Mouse (Mus musculus) liver, embryonic 15.5 days (tissue): ENCODE data around the gene Myom3. TPM values are rescaled to one million over a fixed set of nuclear protein-coding genes. Genes with fewer than 3 reads are reported as not detected.
A peak's percentile ranks its signal among the peaks of the same experiment; 100 is the strongest.

Experiments used
- ATAC-seq: fragments of 200-750 bp; cut with Nextera tagmentation; 2 replicates; pipeline ENCODE4 v1.8.0; 2017; ENCODE audit warnings: moderate number of reproducible peaks, mild to moderate bottlenecking, moderate library complexity; ENCODE audit not compliant: insufficient read depth
- H3K27ac ChIP-seq: fragments of 300-500 bp; sonication (generic); replicated peaks from 2 replicates; pipeline ENCODE4 v1.5.1; 2015; ENCODE audit warnings: mild to moderate bottlenecking, inconsistent platforms
- H3K27me3 ChIP-seq: fragments of 300-500 bp; sonication (generic); 2 replicates; pipeline ENCODE4 v1.6.1; 2015; ENCODE audit warnings: mild to moderate bottlenecking, inconsistent platforms
- H3K36me3 ChIP-seq: fragments of 300-500 bp; sonication (generic); replicated peaks from 2 replicates; pipeline ENCODE4 v1.6.1; 2015; ENCODE audit warnings: moderate library complexity, mild to moderate bottlenecking, inconsistent platforms
- H3K4me1 ChIP-seq: fragments of 300-500 bp; sonication (generic); replicated peaks from 2 replicates; pipeline ENCODE4 v1.6.1; 2015; ENCODE audit warnings: inconsistent platforms
- H3K4me2 ChIP-seq: fragments of 300-500 bp; sonication (generic); 2 replicates; pipeline ENCODE4 v1.6.1; 2015; ENCODE audit warnings: moderate library complexity, mild to moderate bottlenecking, inconsistent platforms
- H3K4me3 ChIP-seq: fragments of 300-500 bp; sonication (generic); replicated peaks from 2 replicates; pipeline ENCODE4 v1.5.1; 2015; ENCODE audit warnings: mild to moderate bottlenecking, inconsistent platforms
- H3K9ac ChIP-seq: fragments of 300-500 bp; sonication (generic); 2 replicates; pipeline ENCODE4 v1.6.1; 2015; ENCODE audit warnings: moderate library complexity, mild to moderate bottlenecking, inconsistent platforms
- H3K9me3 ChIP-seq: fragments of 300-500 bp; sonication (generic); replicated peaks from 2 replicates; pipeline ENCODE4 v1.6.1; 2016; ENCODE audit warnings: inconsistent platforms
- WGBS: fragments of 180-500 bp; shearing (Covaris S2); methylation state at CpG from one replicate; pipeline ENCODE4 v1.1.7; 2015; ENCODE audit warnings: mixed read lengths; ENCODE audit not compliant: insufficient replicate concordance; 5-methylcytosine and 5-hydroxymethylcytosine counted together
- polyA plus RNA-seq: library from polyadenylated mRNA; unstranded; fragments of >200 nt; fragmentation: Nextera tagmentation; extraction: Ambion mirVana; gene quantifications from 2 replicates; pipeline ENCODE4 v1.2.1, GENCODE M21; 2015

The Myom3 gene
- polyA plus RNA-seq, 1 experiment from 2014 or later = 0.63 TPM

DNA sequence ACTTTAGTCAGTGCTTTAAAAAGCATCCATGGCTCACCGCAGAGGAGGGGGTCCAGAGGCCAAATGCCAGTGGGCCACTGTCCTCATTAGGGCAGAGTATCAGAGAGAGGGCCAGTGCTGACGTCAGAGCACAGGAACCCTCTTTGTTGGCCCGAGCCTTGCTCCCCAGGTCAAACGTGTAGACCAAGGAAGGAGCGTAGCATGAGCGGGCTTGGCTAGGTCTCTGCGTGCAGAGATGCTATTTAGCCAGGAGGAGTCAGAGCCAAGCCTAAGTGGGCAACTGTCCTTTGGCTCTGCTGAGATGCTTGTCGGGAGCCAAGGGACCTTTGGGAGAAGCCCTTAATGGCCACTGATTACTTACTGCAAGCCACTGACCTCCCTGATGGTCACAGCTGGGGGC, 1.5 kb downstream of the Myom3 start:
- Histone ChIP-seq H3K4me2 (no peak overlapping the region), H3K9ac (no peak overlapping the region), H3K27ac (no peak overlapping the region), H3K9me3 (no peaks in the 10 kb centered on the region), H3K27me3 (peaks cover 29% of the 10 kb centered on the region), H3K4me3 (no peak overlapping the region), H3K4me1 (peaks cover 13% of the 10 kb centered on the region), H3K36me3 (no peaks in the 10 kb centered on the region)
- 72% methylated on average over 8 of the region's 8 CpGs for WGBS
- no peak for ATAC-seq

DNA sequence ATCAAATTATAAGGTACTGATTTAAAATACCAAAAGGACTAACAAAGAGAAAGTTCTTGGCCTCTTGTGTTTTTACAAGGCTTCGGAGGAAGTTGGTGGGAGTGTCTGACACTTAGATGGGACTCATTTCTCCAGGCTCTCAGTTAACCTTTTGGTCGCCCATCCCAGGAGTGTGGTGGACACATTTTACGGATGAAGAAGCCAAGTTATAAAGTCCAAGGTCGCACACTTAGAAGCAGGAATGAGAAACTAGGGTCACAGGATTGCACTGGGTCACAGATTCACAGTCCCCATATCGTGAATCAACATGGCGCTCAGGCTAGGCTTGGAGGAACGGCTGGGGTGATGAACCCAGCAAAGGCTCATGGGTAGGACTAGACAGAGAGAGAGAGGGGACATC, 2.1 kb downstream of the Myom3 start:
- WGBS = 64% methylated on average over 7 of the region's 7 CpGs
- Histone ChIP-seq H3K4me1 (peaks cover 13% of the 10 kb centered on the region), H3K27ac (no peak overlapping the region), H3K27me3 (peaks cover 29% of the 10 kb centered on the region), H3K4me2 (no peak overlapping the region), H3K9me3 (no peaks in the 10 kb centered on the region), H3K9ac (no peak overlapping the region), H3K4me3 (no peak overlapping the region), H3K36me3 (no peaks in the 10 kb centered on the region)
- no peak for ATAC-seq

GRCm38 (mm10) chr4:135762251-135762906, 2.9 kb downstream of the Myom3 start:
- Histone ChIP-seq H3K36me3 (no peaks in the 10 kb centered on the region), H3K4me2 (peak overlapping the region; percentile 63), H3K27me3 (peaks cover 29% of the 10 kb centered on the region), H3K27ac (no peak overlapping the region), H3K9ac (no peak overlapping the region), H3K4me3 (peak overlapping the region; percentile 35), H3K4me1 (peaks cover 13% of the 10 kb centered on the region), H3K9me3 (no peaks in the 10 kb centered on the region)
- ATAC-seq = peak; percentile 84
- 5% methylated on average over 18 of the region's 19 CpGs for WGBS

GRCm38 (mm10) chr4:135764700-135765099, 5.2 kb downstream of the Myom3 start:
- Histone ChIP-seq H3K27me3 (peaks cover 19% of the 10 kb centered on the region), H3K4me3 (no peak overlapping the region), H3K4me2 (no peak overlapping the region), H3K9me3 (no peaks in the 10 kb centered on the region), H3K36me3 (no peaks in the 10 kb centered on the region), H3K4me1 (peaks cover 13% of the 10 kb centered on the region), H3K9ac (no peak overlapping the region), H3K27ac (no peak overlapping the region)
- WGBS = 83% methylated on average over 13 of the region's 13 CpGs
- ATAC-seq = no peak

DNA sequence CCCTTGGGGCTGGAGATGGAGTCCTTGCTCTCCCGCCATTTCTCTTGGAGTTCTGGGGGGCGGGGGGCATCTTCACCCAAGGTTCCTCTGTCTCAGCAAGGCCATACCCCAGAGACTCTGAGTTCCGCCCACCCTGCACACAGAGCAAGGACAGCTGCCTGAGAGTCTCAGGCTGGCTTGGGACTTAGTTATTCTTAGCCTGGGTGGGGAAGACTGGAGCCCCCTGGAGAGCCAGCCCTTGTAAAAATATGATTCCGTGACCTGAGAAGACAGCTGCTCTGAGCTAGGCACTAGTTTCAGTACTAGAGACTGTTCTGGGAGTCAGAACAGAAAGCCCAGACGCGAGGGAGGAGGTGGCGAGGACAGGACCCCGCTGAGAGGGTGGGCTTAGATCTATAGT, 6.2 kb downstream of the Myom3 start:
- Histone ChIP-seq H3K4me1 (peaks cover 13% of the 10 kb centered on the region), H3K9ac (no peak overlapping the region), H3K27ac (no peak overlapping the region), H3K4me3 (no peak overlapping the region), H3K27me3 (peaks cover 15% of the 10 kb centered on the region), H3K4me2 (no peak overlapping the region), H3K36me3 (no peaks in the 10 kb centered on the region), H3K9me3 (no peaks in the 10 kb centered on the region)
- no peak for ATAC-seq
- WGBS = 55% methylated on average over 8 of the region's 8 CpGs

DNA sequence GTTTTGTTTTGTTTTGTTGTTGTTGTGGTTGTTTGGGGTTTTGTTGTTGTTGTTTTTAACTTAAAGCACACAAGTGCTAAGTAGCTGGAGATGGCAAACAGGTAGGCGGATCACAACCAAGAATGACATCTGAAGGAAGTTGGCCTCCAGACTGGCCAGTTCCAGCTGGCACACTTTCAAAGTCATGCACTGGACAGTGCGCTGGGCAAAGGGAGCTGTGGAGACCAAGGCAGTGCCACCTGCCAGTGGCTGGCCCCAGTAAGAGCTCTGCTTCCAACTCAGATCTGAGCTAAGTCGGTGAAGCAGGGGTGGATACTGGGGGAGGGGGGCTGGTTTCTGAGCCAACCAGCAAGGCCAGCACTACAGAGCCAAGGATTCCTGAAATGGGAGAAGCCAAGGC, 7.5 kb downstream of the Myom3 start:
- H3K4me3 ChIP-seq = no peak overlapping the region
- H3K9ac ChIP-seq = no peak overlapping the region
- H3K27me3 ChIP-seq = peaks cover 13% of the 10 kb centered on the region; the same call in 1 of the 2 replicates
- H3K4me2 ChIP-seq = no peak overlapping the region
- ATAC-seq = no peak
- peaks cover 8% of the 10 kb centered on the region for H3K4me1 ChIP-seq
- no peak overlapping the region for H3K27ac ChIP-seq
- no peaks in the 10 kb centered on the region for H3K36me3 ChIP-seq
- H3K9me3 ChIP-seq = no peaks in the 10 kb centered on the region
- 65% methylated on average over 3 of the region's 3 CpGs for WGBS

DNA sequence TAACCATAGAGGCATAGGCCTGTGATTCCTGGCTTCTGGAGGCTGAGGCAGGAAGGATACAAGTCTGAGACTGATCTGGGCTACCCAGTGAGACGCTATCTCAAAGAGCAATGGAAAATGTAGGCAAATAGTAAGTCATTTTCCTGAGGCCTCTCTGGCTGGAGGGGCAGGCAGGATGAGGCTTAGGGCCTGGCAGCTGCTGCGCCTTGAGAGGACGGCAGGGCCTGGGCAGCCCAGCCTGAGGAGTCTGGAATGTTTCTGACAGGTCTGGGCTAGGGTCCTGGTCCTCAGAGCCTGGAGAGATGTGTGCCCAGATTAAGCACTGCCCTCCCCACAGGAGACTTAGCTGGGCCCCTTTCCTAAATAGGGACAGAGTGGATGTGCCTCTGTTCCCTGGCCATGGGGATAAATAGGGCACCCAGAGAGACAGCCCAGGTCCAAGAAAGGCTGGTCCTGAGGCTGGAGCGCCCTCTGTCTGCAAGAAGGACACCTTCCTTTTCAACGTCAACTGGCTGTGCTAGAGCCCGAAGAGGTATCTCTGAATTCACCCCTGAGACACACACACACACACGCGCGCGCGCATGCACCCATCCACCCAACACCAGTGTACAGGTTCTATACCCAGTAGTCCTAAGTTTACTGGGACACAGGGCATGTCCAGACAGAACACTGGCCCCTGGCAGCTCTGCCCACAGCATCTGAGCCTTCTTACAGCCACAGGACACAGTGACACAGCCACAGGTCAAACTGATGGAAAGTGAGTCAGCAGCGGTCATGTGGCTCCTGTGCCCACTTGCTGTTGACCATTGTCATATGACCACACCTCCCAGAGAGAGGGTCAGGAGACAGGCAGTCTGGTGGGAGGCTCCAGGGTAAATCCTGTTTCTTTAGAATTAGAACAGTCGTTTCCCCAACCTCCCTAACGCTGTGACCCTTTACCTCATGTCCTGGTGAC, 9.3 kb downstream of the Myom3 start:
- Histone ChIP-seq H3K4me3 (no peak overlapping the region), H3K4me1 (no peaks in the 10 kb centered on the region), H3K27me3 (peaks cover 5% of the 10 kb centered on the region; the same call in 1 of the 2 replicates), H3K36me3 (no peaks in the 10 kb centered on the region), H3K9ac (no peak overlapping the region), H3K9me3 (no peaks in the 10 kb centered on the region), H3K4me2 (no peak overlapping the region), H3K27ac (no peak overlapping the region)
- WGBS = 55% methylated on average over 14 of the region's 14 CpGs
- no peak for ATAC-seq

DNA sequence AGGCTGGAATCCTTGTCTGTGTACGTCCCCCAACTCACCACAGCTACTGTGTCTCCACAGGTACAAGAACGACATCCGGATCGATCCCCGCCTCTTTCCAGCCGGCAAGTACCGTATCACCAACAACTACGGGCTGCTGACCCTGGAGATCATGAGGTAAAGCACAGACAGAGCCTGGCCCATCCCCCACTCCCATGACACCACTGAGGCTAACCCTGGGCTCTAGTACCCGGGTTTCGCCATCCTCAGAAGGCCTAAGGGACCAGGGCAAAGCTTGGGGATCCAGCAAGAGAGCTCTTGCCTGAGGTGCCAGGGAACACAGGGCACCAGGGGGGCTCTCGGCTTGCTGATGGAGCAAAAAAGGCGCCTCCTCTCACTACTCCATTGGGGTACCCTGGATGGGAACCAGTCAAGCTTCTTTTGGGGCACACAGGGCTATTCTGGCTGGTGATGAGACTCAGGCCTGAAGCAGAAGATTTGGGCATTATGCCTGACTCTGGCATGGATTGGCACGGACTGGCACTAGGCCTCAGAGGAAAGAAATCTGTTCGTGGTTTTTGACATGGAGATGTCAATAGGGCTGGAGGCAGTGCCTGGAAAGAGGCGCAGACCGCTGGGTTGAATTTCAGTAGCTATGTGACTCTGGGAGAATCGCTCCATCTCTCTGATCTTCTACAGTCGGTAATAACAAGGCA, 11.2 kb downstream of the Myom3 start:
- ATAC-seq = no peak
- H3K36me3 ChIP-seq = no peaks in the 10 kb centered on the region
- H3K4me2 ChIP-seq = no peak overlapping the region
- H3K27ac ChIP-seq = no peak overlapping the region
- no peaks in the 10 kb centered on the region for H3K9me3 ChIP-seq
- WGBS = 67% methylated on average over 18 of the region's 18 CpGs
- no peaks in the 10 kb centered on the region for H3K4me1 ChIP-seq
- H3K4me3 ChIP-seq = no peak overlapping the region
- no peak overlapping the region for H3K9ac ChIP-seq
- H3K27me3 ChIP-seq = peaks cover 16% of the 10 kb centered on the region; the same call in 1 of the 2 replicates

DNA sequence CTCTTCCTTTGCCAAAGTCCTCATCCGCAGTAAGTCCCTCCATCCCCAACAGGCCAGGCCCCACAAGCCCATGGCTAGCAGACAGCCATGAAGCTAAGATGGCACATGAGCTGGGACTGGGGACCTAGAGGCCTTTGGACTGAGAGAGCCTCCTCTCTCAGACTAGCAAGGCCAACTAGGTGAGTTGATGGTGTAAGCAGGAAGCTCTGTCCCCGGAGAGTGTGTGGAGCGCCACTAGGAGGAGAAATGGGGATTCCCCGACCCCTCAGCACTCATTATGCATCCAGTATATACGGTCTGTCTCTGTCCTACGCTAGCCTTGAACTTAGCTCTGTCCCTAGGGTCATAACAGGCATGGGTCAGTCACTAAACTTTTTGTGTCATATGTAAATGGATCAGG, 12.1 kb downstream of the Myom3 start:
- no peak for ATAC-seq
- 49% methylated on average over 6 of the region's 6 CpGs for WGBS
- H3K4me3 ChIP-seq = no peak overlapping the region
- H3K9me3 ChIP-seq = no peaks in the 10 kb centered on the region
- no peaks in the 10 kb centered on the region for H3K4me1 ChIP-seq
- H3K27me3 ChIP-seq = peaks cover 22% of the 10 kb centered on the region; the same call in 1 of the 2 replicates
- H3K27ac ChIP-seq = no peak overlapping the region
- H3K4me2 ChIP-seq = no peak overlapping the region
- H3K9ac ChIP-seq = no peak overlapping the region
- no peaks in the 10 kb centered on the region for H3K36me3 ChIP-seq

DNA sequence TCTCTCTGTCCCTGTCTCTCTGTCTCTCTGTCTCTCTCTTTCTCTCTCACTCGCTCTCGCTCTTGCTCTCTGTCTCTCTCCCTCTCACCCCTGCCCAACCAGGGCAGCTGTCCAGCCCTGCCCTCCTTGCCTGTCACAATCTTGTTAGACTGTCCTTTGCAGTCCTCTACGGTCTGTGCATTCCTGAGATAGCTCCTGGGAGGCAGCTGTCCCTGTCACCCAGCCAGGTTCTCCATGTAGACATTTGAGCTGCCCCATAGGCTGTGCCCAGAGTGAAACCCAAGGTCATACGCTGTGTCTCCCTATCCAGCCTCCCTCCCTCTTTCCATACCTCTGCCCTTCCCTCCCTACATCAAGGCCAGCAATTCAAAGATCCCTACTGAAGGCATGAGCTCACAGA, 13.2 kb downstream of the Myom3 start:
- Histone ChIP-seq H3K27me3 (peaks cover 22% of the 10 kb centered on the region; the same call in 1 of the 2 replicates), H3K4me2 (no peak overlapping the region), H3K36me3 (no peaks in the 10 kb centered on the region), H3K9ac (no peak overlapping the region), H3K9me3 (no peaks in the 10 kb centered on the region), H3K4me3 (no peak overlapping the region), H3K27ac (no peak overlapping the region), H3K4me1 (no peaks in the 10 kb centered on the region)
- WGBS = 58% methylated on average over 4 of the region's 4 CpGs
- no peak for ATAC-seq

- H3K4me1 ChIP-seq = no peaks in the 10 kb centered on the region
- H3K4me3 ChIP-seq = no peak overlapping the region
- H3K36me3 ChIP-seq = no peaks in the 10 kb centered on the region
- H3K27ac ChIP-seq = no peak overlapping the region
- H3K27me3 ChIP-seq = peaks cover 22% of the 10 kb centered on the region; the same call in 1 of the 2 replicates
- H3K9me3 ChIP-seq = no peaks in the 10 kb centered on the region
- H3K4me2 ChIP-seq = no peak overlapping the region
- no peak for ATAC-seq
- no peak overlapping the region for H3K9ac ChIP-seq
- 59% methylated on average over 8 of the region's 8 CpGs for WGBS
Measured at GRCm38 (mm10) chr4:135774496-135774895, 15.0 kb downstream of the Myom3 start.
